Mouse (Mus musculus) liver, adult 2 months (tissue): Measurements from ENCODE around the gene Rab5if.

Source experiments
- CTCF ChIP-seq: fragments of 200-500 bp; IDR thresholded peaks from 2 replicates; pipeline ENCODE4 v1.5.1; 2011; ENCODE audit warnings: low read depth, low read length, control low read depth
- POLR2A ChIP-seq: fragments of 200-500 bp; IDR thresholded peaks from 2 replicates; pipeline ENCODE4 v1.6.1; 2011; ENCODE audit warnings: low read length, control low read depth; ENCODE audit not compliant: insufficient read depth; ENCODE audit errors: extremely low read depth

DNA sequence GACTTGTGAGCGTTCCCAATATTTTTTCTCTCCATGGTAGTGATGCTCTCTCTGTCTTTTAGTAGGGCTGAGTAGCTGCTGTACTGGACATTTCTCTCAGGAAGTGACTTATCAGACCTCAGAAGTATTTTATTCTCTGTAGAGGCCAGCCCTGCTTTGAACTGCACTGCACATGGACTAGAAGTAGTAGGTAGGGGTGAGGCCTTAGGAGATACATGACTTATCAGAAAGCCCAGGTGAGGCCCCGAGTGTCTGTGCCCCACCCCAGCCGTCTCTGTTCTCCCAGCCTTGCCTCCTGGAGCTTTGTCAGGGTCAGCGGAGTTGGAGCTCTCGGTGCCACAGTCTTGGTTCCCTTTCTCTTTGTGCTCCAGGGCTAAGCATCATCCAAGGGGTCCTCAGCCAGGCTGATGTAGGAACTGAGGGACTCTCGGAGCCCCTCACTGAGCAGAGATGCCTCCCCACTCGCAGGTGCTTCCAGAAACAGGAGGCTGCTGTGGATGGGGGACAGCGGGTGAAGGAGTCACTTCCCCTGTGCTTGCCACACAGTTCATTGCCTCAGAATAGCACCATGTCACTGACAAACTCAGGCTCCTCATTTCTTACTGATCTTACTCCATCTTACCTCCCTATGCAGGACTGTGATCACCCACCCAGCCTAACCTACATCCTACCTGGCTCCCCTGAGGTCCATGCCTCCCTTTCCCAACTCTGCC, 11.3 kb downstream of the Rab5if start:
- TF ChIP-seq CTCF: no peak
- TF ChIP-seq POLR2A: no peak
